Mouse (Mus musculus) gastrocnemius, postnatal 14 days (tissue): Measurements from ENCODE around the gene Krt33a. TPM values are rescaled to one million over a fixed set of nuclear protein-coding genes. Genes with fewer than 3 reads are reported as not detected.

Experiments
- DNase-seq: peaks from one replicate; pipeline ENCODE4 v3.0.0; 2021; ENCODE audit warnings: mixed read lengths
- intact Hi-C: fragments of 180-260 bp; cut with DNase I; formaldehyde crosslinking; loops from one replicate; pipeline ENCODE4 v1.15.1; 2025; ENCODE audit warnings: low total_unique reads
- total RNA-seq, 2 experiments: library from RNA; stranded (reverse); gene quantifications; 2 replicates each; pipeline ENCODE4 v1.2.3; 2021

Krt33a gene
- total RNA-seq, 2 experiments from 2014 or later = 0.16 TPM; not detected in 1

- intact Hi-C loops = no loop called here
Measured at GRCm38 (mm10) chr11:99989881-99990405, 26.1 kb downstream of the Krt33a start.

GRCm38 (mm10) chr11:99988530-99988929 lies 27.5 kb downstream of the Krt33a start:
- intact Hi-C loops = no loop called here
- no peak for DNase-seq

More at GRCm38 (mm10) chr11:99989881-99990405, 26.1 kb downstream of the Krt33a start:
- no peak for DNase-seq

- DNase-seq = peak; percentile 15
- intact Hi-C loops = no loop called here
Measured at GRCm38 (mm10) chr11:99986180-99986647, 29.8 kb downstream of the Krt33a start, which contains the start of gene Krtap16-1. Krtap16-1 (minus strand) TSS chr11:99986597.

GRCm38 (mm10) chr11:99985291-99986092 lies 30.5 kb downstream of the Krt33a start:
- peak; percentile 72 for DNase-seq
- intact Hi-C loops = no loop called here

- intact Hi-C loops = no loop called here
- no peak for DNase-seq
Measured at GRCm38 (mm10) chr11:99983442-99983841, 32.6 kb downstream of the Krt33a start.

GRCm38 (mm10) chr11:99982731-99983130 lies 33.3 kb downstream of the Krt33a start:
- intact Hi-C loops = no loop called here

GRCm38 (mm10) chr11:99978953-99979352 lies 37.1 kb downstream of the Krt33a start, which contains the start of gene Krtap29-1:
Krtap29-1 (minus strand) TSS chr11:99979053.
- intact Hi-C loops = no loop called here
- no peak for DNase-seq

More at GRCm38 (mm10) chr11:99982731-99983130, 33.3 kb downstream of the Krt33a start:
- DNase-seq = no peak

GRCm38 (mm10) chr11:99965961-99966360 lies 50.1 kb downstream of the Krt33a start:
- no peak for DNase-seq
- intact Hi-C loops = no loop called here

- DNase-seq = no peak
- intact Hi-C loops = no loop called here
Measured at GRCm38 (mm10) chr11:99964213-99964612, 51.8 kb downstream of the Krt33a start.

Other genes with a start within 250 kb of the Krt33a start
- gene Gm11595, start 243.3 kb downstream of the Krt33a start, total RNA-seq = not detected
- not detected for gene Krtap4-8, start 235.5 kb downstream of the Krt33a start, total RNA-seq
- gene Krtap4-9, start 231.0 kb downstream of the Krt33a start, total RNA-seq = not detected
- not detected for gene Gm11596, start 222.7 kb downstream of the Krt33a start, total RNA-seq
- not detected for gene Gm11569, start 217.3 kb downstream of the Krt33a start, total RNA-seq
- not detected for gene Gm11554, start 211.8 kb downstream of the Krt33a start, total RNA-seq
- gene Krtap4-13, start 206.3 kb downstream of the Krt33a start, total RNA-seq = not detected
- not detected for gene Gm11564, start 200.5 kb downstream of the Krt33a start, total RNA-seq
- not detected for gene 2300003K06Rik, start 178.1 kb downstream of the Krt33a start, total RNA-seq
- not detected for gene Krtap4-16, start 164.6 kb downstream of the Krt33a start, total RNA-seq
- not detected for gene Gm11568, start 158.3 kb downstream of the Krt33a start, total RNA-seq
- gene Gm11559, start 151.7 kb downstream of the Krt33a start, total RNA-seq = not detected
- not detected for gene Krtap9-1, start 142.8 kb downstream of the Krt33a start, total RNA-seq
- not detected for gene Gm11567, start 137.0 kb downstream of the Krt33a start, total RNA-seq
- gene Krtap31-1, start 108.3 kb downstream of the Krt33a start, total RNA-seq = not detected
- not detected for gene Gm11565, start 101.5 kb downstream of the Krt33a start, total RNA-seq
- not detected for gene Krtap31-2, start 79.9 kb downstream of the Krt33a start, total RNA-seq
- gene Krtap9-5, start 67.7 kb downstream of the Krt33a start, total RNA-seq = not detected
- gene Krtap29-1, start 37.2 kb downstream of the Krt33a start, total RNA-seq = not detected
- gene Krtap16-1, start 29.6 kb downstream of the Krt33a start, total RNA-seq = not detected
- gene Krtap17-1, start 22.2 kb downstream of the Krt33a start, total RNA-seq = not detected
- under 1 TPM in 1 of 2 experiments, not detected in 1; 0.31 TPM for gene Krt33b, start 13.7 kb upstream of the Krt33a start, total RNA-seq
- gene Krt34, start 25.3 kb upstream of the Krt33a start, total RNA-seq = not detected
- not detected for gene Krt31, start 34.3 kb upstream of the Krt33a start, total RNA-seq
- gene Krt32, start 72.0 kb upstream of the Krt33a start, total RNA-seq = not detected
- gene Krt35, start 80.0 kb upstream of the Krt33a start, total RNA-seq = not detected
- not detected for gene Krt36, start 89.4 kb upstream of the Krt33a start, total RNA-seq
- not detected for gene Krt13, start 105.4 kb upstream of the Krt33a start, total RNA-seq
- not detected for gene Krt15, start 119.7 kb upstream of the Krt33a start, total RNA-seq
- gene Krt19, start 132.5 kb upstream of the Krt33a start, total RNA-seq = under 1 TPM; 0.38 to 0.51 TPM
- not detected for gene Krt9, start 177.0 kb upstream of the Krt33a start, total RNA-seq
- gene Krt14, start 191.3 kb upstream of the Krt33a start, total RNA-seq = not detected
- not detected for gene Krt16, start 232.7 kb upstream of the Krt33a start, total RNA-seq
- gene Krt17, start 244.8 kb upstream of the Krt33a start, total RNA-seq = not detected